Mouse (Mus musculus): ENCODE data around the gene Crkl. TPM values are rescaled to one million over a fixed set of nuclear protein-coding genes. Genes with fewer than 3 reads are reported as not detected.

Crkl gene
- polyA plus RNA-seq, 1 experiment, result 14.8 TPM

GRCm38 (mm10) chr16:17524156-17524555, 72.4 kb downstream of the Crkl start:
- TF ChIP-seq CEBPB (IDR thresholded peaks at IDR 0.05; ENCODE audit: insufficient read depth, poor library complexity, severe bottlenecking) (no peak), MYOG (IDR thresholded peaks at IDR 0.05; ENCODE audit: control insufficient read depth in 1 of 3, insufficient read depth in 1 of 3, insufficient read length in 2 of 3, low read depth in 2 of 3) (no peak), POLR2AphosphoS2 (IDR thresholded peaks at IDR 0.05; ENCODE audit: insufficient read length, low read depth) (peak; percentile 31)
- H3K36me3 ChIP-seq (ENCODE audit: control insufficient read depth, insufficient read depth), result peaks cover 51% of the 10 kb centered on the region
- no peak overlapping the region for H3ac ChIP-seq (ENCODE audit: control insufficient read depth, insufficient read length)
- H3K4me2 ChIP-seq (ENCODE audit: low read depth), result no peak overlapping the region
- no peaks in the 10 kb centered on the region for H3K27me3 ChIP-seq (ENCODE audit: control insufficient read depth, insufficient read depth, insufficient read length)
- H3K79me2 ChIP-seq (ENCODE audit: control insufficient read depth, insufficient read depth), result no peaks in the 10 kb centered on the region
- H3K4me3 ChIP-seq, result no peak overlapping the region

GRCm38 (mm10) chr16:17525524-17525923, 73.7 kb downstream of the Crkl start:
- Histone ChIP-seq H3K4me2 (ENCODE audit: low read depth) (no peak overlapping the region), H3K36me3 (ENCODE audit: control insufficient read depth, insufficient read depth) (peaks cover 44% of the 10 kb centered on the region), H3K27me3 (ENCODE audit: control insufficient read depth, insufficient read depth, insufficient read length) (no peaks in the 10 kb centered on the region), H3ac (ENCODE audit: control insufficient read depth, insufficient read length) (no peak overlapping the region), H3K4me3 (no peak overlapping the region), H3K79me2 (ENCODE audit: control insufficient read depth, insufficient read depth) (no peaks in the 10 kb centered on the region)
- TF ChIP-seq REST (IDR thresholded peaks at IDR 0.05; ENCODE audit: insufficient read depth, insufficient read length), result no peak
- peak in 2 of 3 experiments; percentile 82 to 88 for TF ChIP-seq MYOD1 (IDR thresholded peaks at IDR 0.05; ENCODE audit: control insufficient read depth in 1 of 3, insufficient read length in 2 of 3, low read depth in 2 of 3)

- H3K4me3 ChIP-seq, result no peak overlapping the region
- no peaks in the 10 kb centered on the region for H3K79me2 ChIP-seq (ENCODE audit: control insufficient read depth, insufficient read depth)
- H3K36me3 ChIP-seq (ENCODE audit: control insufficient read depth, insufficient read depth), result peaks cover 42% of the 10 kb centered on the region
- H3K4me2 ChIP-seq (ENCODE audit: low read depth), result no peak overlapping the region
- no peak overlapping the region for H3ac ChIP-seq (ENCODE audit: control insufficient read depth, insufficient read length)
- no peaks in the 10 kb centered on the region for H3K27me3 ChIP-seq (ENCODE audit: control insufficient read depth, insufficient read depth, insufficient read length)
- TF ChIP-seq POLR2AphosphoS2 (IDR thresholded peaks at IDR 0.05; ENCODE audit: insufficient read length, low read depth), result no peak
- no peak for TF ChIP-seq MAX (IDR thresholded peaks at IDR 0.05; ENCODE audit: low read depth)
- TF ChIP-seq MYOD1 (IDR thresholded peaks at IDR 0.05; ENCODE audit: control insufficient read depth in 1 of 3, insufficient read length in 2 of 3, low read depth in 2 of 3), result no peak
- TF ChIP-seq USF1 (IDR thresholded peaks at IDR 0.05; ENCODE audit: low read depth), result no peak
- no peak for TF ChIP-seq SRF (IDR thresholded peaks at IDR 0.05; ENCODE audit: control insufficient read depth, insufficient read length, low read depth)
- TF ChIP-seq MYOG (IDR thresholded peaks at IDR 0.05; ENCODE audit: control insufficient read depth in 1 of 3, insufficient read depth in 1 of 3, insufficient read length in 2 of 3, low read depth in 2 of 3), result no peak
- no peak for TF ChIP-seq POLR2A (IDR thresholded peaks at IDR 0.05; ENCODE audit: insufficient read length, low read depth)
- TF ChIP-seq REST (IDR thresholded peaks at IDR 0.05; ENCODE audit: insufficient read depth, insufficient read length), result no peak
- TF ChIP-seq TCF3 (IDR thresholded peaks at IDR 0.05; ENCODE audit: insufficient read length, low read depth), result no peak
- TF ChIP-seq CEBPB (IDR thresholded peaks at IDR 0.05; ENCODE audit: insufficient read depth, poor library complexity, severe bottlenecking), result no peak
- no peak for TF ChIP-seq E2F4 (IDR thresholded peaks at IDR 0.05; ENCODE audit: insufficient read depth)
- TF ChIP-seq TCF12 (IDR thresholded peaks at IDR 0.05; ENCODE audit: insufficient read depth, poor library complexity, severe bottlenecking), result no peak
Measured at GRCm38 (mm10) chr16:17526223-17526622, 74.4 kb downstream of the Crkl start.

GRCm38 (mm10) chr16:17527606-17528005, 75.8 kb downstream of the Crkl start:
- Histone ChIP-seq H3K27me3 (ENCODE audit: control insufficient read depth, insufficient read depth, insufficient read length) (no peaks in the 10 kb centered on the region), H3K36me3 (ENCODE audit: control insufficient read depth, insufficient read depth) (peaks cover 37% of the 10 kb centered on the region), H3ac (ENCODE audit: control insufficient read depth, insufficient read length) (no peak overlapping the region), H3K4me3 (no peak overlapping the region), H3K4me2 (ENCODE audit: low read depth) (no peak overlapping the region), H3K79me2 (ENCODE audit: control insufficient read depth, insufficient read depth) (no peaks in the 10 kb centered on the region)
- TF ChIP-seq MYOD1 (IDR thresholded peaks at IDR 0.05; ENCODE audit: control insufficient read depth in 1 of 3, insufficient read length in 2 of 3, low read depth in 2 of 3), result no peak
- no peak for TF ChIP-seq TCF3 (IDR thresholded peaks at IDR 0.05; ENCODE audit: insufficient read length, low read depth)
- no peak for TF ChIP-seq USF1 (IDR thresholded peaks at IDR 0.05; ENCODE audit: low read depth)
- TF ChIP-seq E2F4 (IDR thresholded peaks at IDR 0.05; ENCODE audit: insufficient read depth), result no peak
- TF ChIP-seq REST (IDR thresholded peaks at IDR 0.05; ENCODE audit: insufficient read depth, insufficient read length), result no peak
- peak; percentile 60 for TF ChIP-seq POLR2AphosphoS2 (IDR thresholded peaks at IDR 0.05; ENCODE audit: insufficient read length, low read depth)

GRCm38 (mm10) chr16:17528276-17528675, 76.5 kb downstream of the Crkl start:
- no peak overlapping the region for H3K4me2 ChIP-seq (ENCODE audit: low read depth)
- H3K36me3 ChIP-seq (ENCODE audit: control insufficient read depth, insufficient read depth), result peaks cover 37% of the 10 kb centered on the region
- no peak overlapping the region for H3K4me3 ChIP-seq
- no peak for TF ChIP-seq MAX (IDR thresholded peaks at IDR 0.05; ENCODE audit: low read depth)
- no peak for TF ChIP-seq CEBPB (IDR thresholded peaks at IDR 0.05; ENCODE audit: insufficient read depth, poor library complexity, severe bottlenecking)
- TF ChIP-seq SRF (IDR thresholded peaks at IDR 0.05; ENCODE audit: control insufficient read depth, insufficient read length, low read depth), result no peak
- TF ChIP-seq POLR2AphosphoS2 (IDR thresholded peaks at IDR 0.05; ENCODE audit: insufficient read length, low read depth), result no peak
- TF ChIP-seq E2F4 (IDR thresholded peaks at IDR 0.05; ENCODE audit: insufficient read depth), result no peak
- TF ChIP-seq MYOG (IDR thresholded peaks at IDR 0.05; ENCODE audit: control insufficient read depth in 1 of 3, insufficient read depth in 1 of 3, insufficient read length in 2 of 3, low read depth in 2 of 3), result no peak
- TF ChIP-seq POLR2A (IDR thresholded peaks at IDR 0.05; ENCODE audit: insufficient read length, low read depth), result no peak
- no peak for TF ChIP-seq MYOD1 (IDR thresholded peaks at IDR 0.05; ENCODE audit: control insufficient read depth in 1 of 3, insufficient read length in 2 of 3, low read depth in 2 of 3)
- TF ChIP-seq USF1 (IDR thresholded peaks at IDR 0.05; ENCODE audit: low read depth), result no peak
- no peak for TF ChIP-seq TCF12 (IDR thresholded peaks at IDR 0.05; ENCODE audit: insufficient read depth, poor library complexity, severe bottlenecking)
- no peak for TF ChIP-seq TCF3 (IDR thresholded peaks at IDR 0.05; ENCODE audit: insufficient read length, low read depth)
- no peak for TF ChIP-seq REST (IDR thresholded peaks at IDR 0.05; ENCODE audit: insufficient read depth, insufficient read length)
- H3K79me2 ChIP-seq (ENCODE audit: control insufficient read depth, insufficient read depth), result no peaks in the 10 kb centered on the region
- no peaks in the 10 kb centered on the region for H3K27me3 ChIP-seq (ENCODE audit: control insufficient read depth, insufficient read depth, insufficient read length)
- no peak overlapping the region for H3ac ChIP-seq (ENCODE audit: control insufficient read depth, insufficient read length)

Measured in myocyte (in vitro differentiated cells).